Mouse (Mus musculus) spleen, postnatal 0 days (tissue): ENCODE measurements around the gene Ppfia3. TPM values are rescaled to one million over a fixed set of nuclear protein-coding genes. Genes with fewer than 3 reads are reported as not detected.

Source experiments
- polyA plus RNA-seq: library from polyadenylated mRNA; unstranded; fragments of >200 nt; fragmentation: Nextera tagmentation; extraction: Ambion mirVana; gene quantifications from 2 replicates; pipeline ENCODE4 v1.2.1, GENCODE M21; 2015

The Ppfia3 gene
- polyA plus RNA-seq: 0.35 and 0.65 TPM in 2 replicates

DNA sequence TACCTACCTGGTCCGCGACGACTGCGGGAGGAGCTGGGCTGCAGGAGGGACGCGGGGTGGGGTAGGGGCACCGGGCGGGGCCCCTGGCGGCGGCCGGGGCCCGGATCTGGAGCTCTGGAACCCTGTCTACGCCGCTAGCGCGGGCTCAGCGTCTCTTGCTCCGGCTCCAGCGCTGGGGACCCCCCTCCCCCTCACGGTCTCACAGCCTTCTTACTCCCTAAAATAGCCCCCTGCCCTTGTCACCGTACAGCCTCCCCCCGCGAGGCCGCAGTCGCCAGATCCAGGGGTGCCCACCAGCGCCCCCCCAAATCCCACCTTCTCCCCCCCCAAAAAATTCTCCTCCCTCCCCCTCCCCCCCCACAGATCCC is at the start of gene Ppfia3:
TSS of gene Ppfia3 (minus strand) at position 368 of the 368 bp plus-strand sequence.

DNA sequence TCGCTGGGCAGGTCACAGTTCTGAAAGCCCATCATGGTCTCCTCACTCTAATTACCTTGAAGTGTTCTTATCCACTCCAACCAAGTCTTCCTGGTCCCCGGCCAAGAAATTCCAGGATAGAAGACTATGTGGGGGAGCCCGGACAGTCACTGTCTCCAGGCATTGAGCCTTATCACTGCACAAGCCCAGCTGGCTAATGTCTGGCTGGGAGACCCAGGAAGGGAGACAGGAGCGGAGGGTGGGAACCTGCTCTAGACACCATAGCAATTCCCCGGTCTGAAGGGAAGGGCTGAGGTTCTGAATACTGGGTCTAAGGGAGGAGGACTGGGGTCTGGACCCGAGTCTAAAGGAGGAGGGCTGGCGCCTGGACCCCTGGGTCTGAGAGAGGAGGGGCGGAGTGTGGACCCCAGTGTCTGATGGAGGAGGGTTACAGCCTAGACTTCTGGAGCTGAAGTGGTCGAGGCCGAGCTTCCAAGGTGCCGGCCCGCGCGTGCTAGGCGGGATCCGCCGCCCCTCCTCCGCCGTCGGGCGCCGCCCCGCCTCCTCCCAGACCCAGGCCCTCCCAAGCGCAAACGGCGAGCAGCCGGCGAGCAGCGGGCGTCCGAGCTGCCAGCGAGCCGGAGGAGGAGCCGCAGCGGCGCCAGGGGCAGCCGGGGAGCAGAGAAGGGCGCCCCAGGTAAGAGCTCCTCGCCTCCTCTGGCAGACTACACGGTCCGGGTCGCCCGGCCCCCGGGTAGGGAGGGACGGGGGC is 46.5 kb upstream of the Ppfia3 start, which contains the start of gene Ntf5:
TSS of gene Ntf5 (plus strand) at position 583 of the 751 bp plus-strand sequence.

DNA sequence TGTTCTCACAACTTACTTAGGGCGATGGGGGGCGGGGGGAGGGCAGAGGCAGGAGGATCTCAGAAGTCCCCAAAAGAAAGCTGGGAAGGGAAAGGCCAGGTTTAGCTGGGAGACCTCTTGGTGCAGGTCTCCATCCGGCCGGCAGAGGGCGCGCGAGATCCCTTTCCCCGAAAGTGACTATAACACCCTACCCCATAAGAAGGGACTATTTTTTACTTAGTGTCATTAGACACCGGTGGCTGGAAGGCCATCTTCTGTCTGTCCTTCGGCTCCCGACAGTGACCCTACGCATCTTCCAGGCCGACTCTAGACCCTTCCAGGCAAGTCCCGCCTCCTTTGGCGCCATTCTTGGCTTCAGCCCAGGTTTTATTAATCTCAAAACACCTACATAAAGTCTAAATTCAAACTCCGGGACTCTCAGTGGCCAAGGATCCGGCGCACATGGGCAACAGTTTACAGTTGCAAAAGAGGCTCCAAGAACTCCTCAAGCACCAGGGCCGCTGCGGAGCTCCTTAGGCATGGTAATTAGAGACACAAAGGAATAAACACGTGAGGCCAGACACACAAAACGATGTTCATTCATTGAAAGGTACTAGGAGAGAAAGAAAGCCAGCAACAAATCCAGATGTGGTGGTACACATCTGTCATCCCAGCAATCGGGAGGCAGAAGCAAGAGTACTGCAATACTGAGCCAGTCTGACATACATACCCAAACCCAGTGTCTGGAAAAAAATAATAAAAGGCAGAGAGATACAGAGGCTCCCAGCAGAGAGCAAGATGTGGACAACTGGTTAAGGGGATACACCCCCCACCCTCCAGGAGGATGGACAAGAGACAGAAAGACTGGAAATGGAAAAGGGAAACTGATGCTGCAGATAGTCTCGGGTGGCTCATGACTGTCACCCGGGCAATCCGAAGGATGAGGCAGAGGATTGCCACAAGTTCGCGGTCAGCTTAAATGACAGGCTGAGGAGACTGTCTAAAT is 38.6 kb upstream of the Ppfia3 start, which contains the start of gene Kcna7:
TSS of gene Kcna7 (plus strand) at position 563 of the 985 bp plus-strand sequence.

DNA sequence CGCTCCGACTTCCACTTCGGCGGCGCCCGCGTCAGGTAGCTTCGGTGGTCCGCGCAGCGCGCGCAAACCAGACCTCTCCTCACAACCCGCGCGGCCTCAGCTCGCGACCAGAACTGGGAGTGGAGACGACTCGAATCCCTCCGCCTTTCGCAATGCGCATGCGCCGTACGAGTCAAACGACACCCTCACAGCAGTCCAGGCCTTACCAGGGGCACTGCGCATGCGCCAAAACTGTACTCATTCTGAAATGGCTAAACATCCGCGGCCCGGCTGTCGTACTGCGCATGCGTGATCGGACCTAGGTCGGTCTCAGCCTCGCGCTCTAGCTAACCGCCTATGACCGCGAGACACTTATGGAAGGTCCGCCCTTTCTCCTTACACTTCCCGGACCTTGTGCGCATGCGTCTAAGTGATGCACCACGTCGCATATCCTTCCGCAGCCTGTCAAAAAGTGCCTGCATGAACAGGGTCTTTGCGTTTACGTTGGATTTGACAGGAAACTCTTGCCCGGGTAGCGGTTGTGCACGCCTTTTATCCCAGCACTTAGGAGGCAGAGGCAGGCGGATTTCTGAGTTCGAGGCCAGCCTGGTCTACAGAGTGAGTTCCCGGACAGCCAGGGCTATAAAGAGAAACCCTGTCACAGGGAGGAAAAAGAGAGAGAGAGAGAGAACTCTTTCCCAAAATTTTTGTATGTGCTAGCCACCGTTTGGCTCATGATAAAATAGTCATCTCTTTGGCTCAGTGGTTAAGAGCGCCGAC is 28.9 kb upstream of the Ppfia3 start, which contains the start of gene Snrnp70:
TSS of gene Snrnp70 (minus strand) at position 165 of the 759 bp plus-strand sequence.

DNA sequence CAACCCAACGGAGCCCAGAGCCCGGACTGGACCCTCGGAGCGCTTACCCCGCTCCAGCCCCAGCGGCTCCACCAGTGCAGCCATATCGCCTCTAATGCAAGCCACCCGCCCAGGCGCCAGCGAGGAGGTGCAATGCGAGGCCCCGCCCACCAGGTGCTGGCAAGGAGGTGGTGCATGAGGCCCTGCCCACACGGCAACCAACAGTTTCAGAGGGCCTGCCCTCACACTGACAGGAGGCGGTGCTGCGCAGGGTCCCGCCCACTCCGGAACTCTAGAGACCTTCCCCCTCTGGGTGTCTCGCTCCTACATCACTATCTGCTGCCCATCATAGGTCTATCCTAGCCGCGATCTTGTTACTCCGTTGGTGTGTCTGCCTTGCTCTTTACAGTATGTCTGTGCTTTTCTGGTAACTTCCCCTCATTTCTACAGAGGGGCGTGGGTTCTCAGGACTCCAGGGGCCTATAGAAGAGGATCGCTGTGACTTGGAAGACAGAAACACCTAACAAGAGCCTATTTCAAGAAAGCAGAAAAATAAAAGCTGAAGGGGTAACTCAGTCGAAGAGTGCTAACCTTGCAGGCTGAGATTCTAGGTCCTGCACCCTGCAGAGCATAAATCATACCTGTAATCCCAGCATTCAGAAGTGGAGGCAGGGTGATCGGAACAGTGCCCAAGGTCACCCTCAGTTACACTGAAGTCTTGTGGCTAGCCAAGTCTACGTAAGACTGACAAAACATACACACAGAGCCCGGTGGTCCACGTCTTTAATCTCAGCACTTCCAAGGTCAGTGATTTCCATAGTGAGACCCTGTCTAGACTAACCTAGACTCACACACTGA is 3.9 kb upstream of the Ppfia3 start, which contains the start of gene Lin7b:
TSS of gene Lin7b (minus strand) at position 109 of the 837 bp plus-strand sequence.

DNA sequence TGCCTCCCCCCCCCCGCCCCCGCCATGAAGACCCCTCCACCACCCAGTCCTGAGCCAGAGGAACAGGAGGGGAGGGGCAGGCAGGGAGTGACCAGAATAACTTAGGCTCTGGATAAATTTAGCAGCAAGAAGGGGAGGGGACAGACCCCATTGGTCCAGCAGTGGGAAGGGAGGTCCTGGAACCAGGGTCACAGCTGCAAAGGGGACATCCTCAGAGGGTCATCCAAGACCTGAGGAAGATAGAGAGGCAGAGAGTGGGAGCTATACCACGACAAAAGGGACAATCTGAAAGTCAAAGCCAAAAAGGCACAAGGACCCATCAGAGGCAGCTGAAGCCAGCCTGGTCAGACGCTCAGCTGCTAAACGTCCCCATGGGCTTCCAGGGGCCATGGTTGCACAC is 31.8 kb downstream of the Ppfia3 start, which contains the start of gene Hrc:
TSS of gene Hrc (plus strand) at position 235 of the 400 bp plus-strand sequence.

DNA sequence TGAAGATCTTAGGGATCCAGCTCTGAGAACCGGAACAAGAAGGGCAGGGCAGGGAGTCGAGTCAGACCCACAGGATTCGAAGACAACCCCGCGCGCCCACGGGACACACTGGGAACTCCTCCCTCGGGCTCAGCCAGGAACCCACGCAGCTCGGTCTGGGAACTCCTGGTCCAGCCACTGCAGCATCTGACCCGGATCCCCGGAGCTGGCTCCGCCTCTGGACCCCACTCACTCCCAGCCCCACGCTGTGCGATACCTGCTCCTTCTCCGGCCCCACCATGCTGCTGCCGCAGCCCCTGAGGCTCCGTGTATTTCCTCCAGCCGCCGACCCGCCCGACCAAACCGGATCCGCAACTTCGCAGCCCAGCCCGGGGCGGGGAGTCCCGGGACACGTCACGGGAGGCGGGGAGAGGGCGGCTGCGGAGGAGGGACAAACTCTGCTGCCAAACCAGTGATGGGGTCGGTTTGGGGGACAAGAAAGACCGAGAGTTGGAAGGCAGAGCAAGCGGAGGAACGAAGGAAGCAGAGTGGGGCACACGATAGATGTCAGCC is 33.3 kb downstream of the Ppfia3 start, which contains the start of gene Trpm4:
TSS of gene Trpm4 (minus strand) at position 350 of the 552 bp plus-strand sequence.

Other genes with a start within 250 kb of the Ppfia3 start
- gene Rps11, start 242.6 kb downstream of the Ppfia3 start, polyA plus RNA-seq: 1,257 and 1,307 TPM in 2 replicates
- gene Rpl13a, start 238.3 kb downstream of the Ppfia3 start, polyA plus RNA-seq: 1,601 and 1,631 TPM in 2 replicates
- gene Gm45713, start 230.8 kb downstream of the Ppfia3 start, polyA plus RNA-seq: 0.35 and 0.44 TPM in 2 replicates
- gene Flt3l, start 230.6 kb downstream of the Ppfia3 start, polyA plus RNA-seq: 7.2 and 9.3 TPM in 2 replicates
- gene Pih1d1, start 212.7 kb downstream of the Ppfia3 start, polyA plus RNA-seq: 45.1 and 48.9 TPM in 2 replicates
- gene Aldh16a1, start 212.4 kb downstream of the Ppfia3 start, polyA plus RNA-seq: 29.7 and 31.2 TPM in 2 replicates
- not detected in 2 replicates for gene Slc17a7, start 203.1 kb downstream of the Ppfia3 start, polyA plus RNA-seq
- not detected in 2 replicates for gene Gfy, start 187.4 kb downstream of the Ppfia3 start, polyA plus RNA-seq
- gene Pth2, start 186.0 kb downstream of the Ppfia3 start, polyA plus RNA-seq: not detected in 2 replicates
- gene Ccdc155, start 162.1 kb downstream of the Ppfia3 start, polyA plus RNA-seq: 0.12 and 0.29 TPM in 2 replicates
- gene Dkkl1, start 154.9 kb downstream of the Ppfia3 start, polyA plus RNA-seq: 7.5 and 8.4 TPM in 2 replicates
- 14.5 and 20.8 TPM in 2 replicates for gene Tead2, start 151.3 kb downstream of the Ppfia3 start, polyA plus RNA-seq
- gene Cd37, start 127.9 kb downstream of the Ppfia3 start, polyA plus RNA-seq: 71.1 and 87.7 TPM in 2 replicates
- 0.10 TPM in 1 of 2 replicates, not detected in the other for gene Slc6a16, start 125.9 kb downstream of the Ppfia3 start, polyA plus RNA-seq
- not detected in 2 replicates for gene Slc6a21, start 89.5 kb downstream of the Ppfia3 start, polyA plus RNA-seq
- 2.9 and 4.7 TPM in 2 replicates for gene Trpm4, start 33.2 kb downstream of the Ppfia3 start, polyA plus RNA-seq
- gene Hrc, start 31.7 kb downstream of the Ppfia3 start, polyA plus RNA-seq: 0.06 and 0.12 TPM in 2 replicates
- gene Lin7b, start 3.6 kb upstream of the Ppfia3 start, polyA plus RNA-seq: 0.41 TPM in 1 of 2 replicates, not detected in the other
- 126 and 132 TPM in 2 replicates for gene Snrnp70, start 28.7 kb upstream of the Ppfia3 start, polyA plus RNA-seq
- gene Kcna7, start 38.6 kb upstream of the Ppfia3 start, polyA plus RNA-seq: 0.05 and 0.06 TPM in 2 replicates
- 1.1 and 1.4 TPM in 2 replicates for gene Ntf5, start 46.7 kb upstream of the Ppfia3 start, polyA plus RNA-seq
- not detected in 2 replicates for gene Lhb, start 53.8 kb upstream of the Ppfia3 start, polyA plus RNA-seq
- 5.7 and 6.9 TPM in 2 replicates for gene Gys1, start 67.8 kb upstream of the Ppfia3 start, polyA plus RNA-seq
- 97.6 and 107 TPM in 2 replicates for gene Ruvbl2, start 71.1 kb upstream of the Ppfia3 start, polyA plus RNA-seq
- 4,601 and 4,690 TPM in 2 replicates for gene Ftl1, start 92.9 kb upstream of the Ppfia3 start, polyA plus RNA-seq
- gene Bax, start 99.9 kb upstream of the Ppfia3 start, polyA plus RNA-seq: 119 TPM in 2 replicates
- gene Tulp2, start 114.9 kb upstream of the Ppfia3 start, polyA plus RNA-seq: 0.73 and 0.78 TPM in 2 replicates
- gene Gm45808, start 119.8 kb upstream of the Ppfia3 start, polyA plus RNA-seq: not detected in 2 replicates
- gene Dhdh, start 121.8 kb upstream of the Ppfia3 start, polyA plus RNA-seq: 2.0 and 2.8 TPM in 2 replicates
- gene Nucb1, start 143.4 kb upstream of the Ppfia3 start, polyA plus RNA-seq: 129 and 141 TPM in 2 replicates
- gene Ppp1r15a, start 159.2 kb upstream of the Ppfia3 start, polyA plus RNA-seq: 173 and 199 TPM in 2 replicates
- 1.6 and 2.5 TPM in 2 replicates for gene Plekha4, start 159.3 kb upstream of the Ppfia3 start, polyA plus RNA-seq
- 1.5 and 1.7 TPM in 2 replicates for gene Hsd17b14, start 187.9 kb upstream of the Ppfia3 start, polyA plus RNA-seq
- 47.3 and 52.6 TPM in 2 replicates for gene Bcat2, start 203.1 kb upstream of the Ppfia3 start, polyA plus RNA-seq
- 0.13 TPM in 1 of 2 replicates, not detected in the other for gene Fgf21, start 248.5 kb upstream of the Ppfia3 start, polyA plus RNA-seq